Mouse (Mus musculus): ENCODE results near the gene Pcdh9. TPM values are rescaled to one million over a fixed set of nuclear protein-coding genes. Genes with fewer than 3 reads are reported as not detected.

Gene Pcdh9
- polyA plus RNA-seq, 1 experiment: 71.3 TPM

- no peaks in the 10 kb centered on the region for H3K27me3 ChIP-seq (ENCODE audit: control insufficient read depth, insufficient read depth, low read length)
- 33% methylated on average over 3 of the region's 3 CpGs for WGBS
- DNase-seq: peak in 1 of 2 experiments; percentile 50
- H3K27ac ChIP-seq (ENCODE audit: insufficient read depth, low read length): no peak overlapping the region
- H3K4me1 ChIP-seq (ENCODE audit: control insufficient read depth, insufficient read depth, low read length): peaks cover 3% of the 10 kb centered on the region; the same call in 1 of the 2 replicates
- TF ChIP-seq POLR2A (IDR thresholded peaks at IDR 0.05; ENCODE audit: borderline replicate concordance, insufficient read depth, low read length): no peak
- H3K4me3 ChIP-seq (replicated peaks; ENCODE audit: insufficient read depth, low read depth, low read length): no peak overlapping the region
Observed at GRCm38 (mm10) chr14:93126993-93127392, 763.5 kb downstream of the Pcdh9 start.

- DNase-seq: no peak
- TF ChIP-seq CTCF (IDR thresholded peaks at IDR 0.05; ENCODE audit: borderline replicate concordance, insufficient read depth, low read depth, low read length): no peak
- H3K4me3 ChIP-seq (replicated peaks; ENCODE audit: insufficient read depth, low read depth, low read length): no peak overlapping the region
- 84% methylated on average over 2 of the region's 2 CpGs for WGBS
- H3K27ac ChIP-seq (ENCODE audit: insufficient read depth, low read length): no peak overlapping the region
- H3K27me3 ChIP-seq (ENCODE audit: control insufficient read depth, insufficient read depth, low read length): no peaks in the 10 kb centered on the region
- no peaks in the 10 kb centered on the region for H3K4me1 ChIP-seq (ENCODE audit: control insufficient read depth, insufficient read depth, low read length)
Observed at GRCm38 (mm10) chr14:93102755-93103154, 787.7 kb downstream of the Pcdh9 start.

GRCm38 (mm10) chr14:93095081-93095480, 795.4 kb downstream of the Pcdh9 start:
- Histone ChIP-seq H3K27me3 (ENCODE audit: control insufficient read depth, insufficient read depth, low read length) (no peaks in the 10 kb centered on the region), H3K4me3 (replicated peaks; ENCODE audit: insufficient read depth, low read depth, low read length) (no peak overlapping the region), H3K27ac (ENCODE audit: insufficient read depth, low read length) (no peak overlapping the region), H3K4me1 (ENCODE audit: control insufficient read depth, insufficient read depth, low read length) (no peaks in the 10 kb centered on the region)
- no peak for TF ChIP-seq POLR2A (IDR thresholded peaks at IDR 0.05; ENCODE audit: borderline replicate concordance, insufficient read depth, low read length)
- TF ChIP-seq CTCF (IDR thresholded peaks at IDR 0.05; ENCODE audit: borderline replicate concordance, insufficient read depth, low read depth, low read length): no peak
- DNase-seq: no peak
- WGBS: 59% methylated on average over 2 of the region's 2 CpGs

- Histone ChIP-seq H3K27me3 (ENCODE audit: control insufficient read depth, insufficient read depth, low read length) (no peaks in the 10 kb centered on the region), H3K4me3 (replicated peaks; ENCODE audit: insufficient read depth, low read depth, low read length) (no peak overlapping the region), H3K27ac (ENCODE audit: insufficient read depth, low read length) (no peak overlapping the region), H3K4me1 (ENCODE audit: control insufficient read depth, insufficient read depth, low read length) (no peaks in the 10 kb centered on the region)
- WGBS: 89% methylated on average over 4 of the region's 4 CpGs
- DNase-seq: no peak
- no peak for TF ChIP-seq POLR2A (IDR thresholded peaks at IDR 0.05; ENCODE audit: borderline replicate concordance, insufficient read depth, low read length)
- TF ChIP-seq CTCF (IDR thresholded peaks at IDR 0.05; ENCODE audit: borderline replicate concordance, insufficient read depth, low read depth, low read length): no peak
Observed at GRCm38 (mm10) chr14:93092806-93093205, 797.7 kb downstream of the Pcdh9 start.

DNA sequence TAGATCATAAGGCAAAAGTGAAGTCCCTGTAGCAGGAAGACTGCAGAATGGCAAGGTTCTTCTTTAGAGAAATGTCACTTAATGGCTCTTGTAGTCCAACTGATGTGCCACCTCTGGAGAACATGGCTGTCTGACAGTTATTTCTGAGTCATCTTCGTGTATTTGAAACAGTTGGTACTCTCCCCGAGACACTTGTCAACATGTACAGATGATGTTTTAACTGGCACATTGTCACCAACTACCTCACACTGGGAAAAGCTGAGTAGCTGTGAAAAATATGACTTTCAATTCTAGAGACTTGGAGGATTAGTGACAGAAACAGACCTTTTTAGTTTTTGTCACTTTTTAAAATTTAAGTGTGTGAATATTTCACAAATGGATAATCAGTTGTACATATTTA, 804.8 kb downstream of the Pcdh9 start:
- H3K4me1 ChIP-seq (ENCODE audit: control insufficient read depth, insufficient read depth, low read length): no peaks in the 10 kb centered on the region
- no peaks in the 10 kb centered on the region for H3K27me3 ChIP-seq (ENCODE audit: control insufficient read depth, insufficient read depth, low read length)
- TF ChIP-seq POLR2A (IDR thresholded peaks at IDR 0.05; ENCODE audit: borderline replicate concordance, insufficient read depth, low read length): no peak
- TF ChIP-seq CTCF (IDR thresholded peaks at IDR 0.05; ENCODE audit: borderline replicate concordance, insufficient read depth, low read depth, low read length): no peak
- no peak overlapping the region for H3K27ac ChIP-seq (ENCODE audit: insufficient read depth, low read length)
- no peak for DNase-seq
- H3K4me3 ChIP-seq (replicated peaks; ENCODE audit: insufficient read depth, low read depth, low read length): no peak overlapping the region
- WGBS: 15% methylated on average over 2 of the region's 2 CpGs

DNA sequence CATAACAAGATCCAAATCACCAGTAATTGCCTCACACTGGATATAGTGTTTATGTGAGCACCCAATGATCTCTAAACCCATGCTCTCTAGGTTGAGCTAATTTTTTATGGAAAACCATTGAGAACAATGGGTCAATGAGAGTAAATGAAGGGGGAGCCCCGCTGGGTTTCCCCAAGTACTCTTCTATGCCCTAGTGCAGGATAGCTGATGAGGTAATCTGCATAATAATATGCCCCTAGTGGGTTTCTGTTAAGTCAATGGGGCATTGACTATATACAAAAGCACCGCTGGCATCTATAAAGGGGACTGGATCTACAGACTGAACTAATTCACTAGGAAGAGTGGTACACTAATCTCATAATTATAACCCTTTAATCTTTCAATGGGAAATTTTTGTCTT, 807.3 kb downstream of the Pcdh9 start:
- H3K4me1 ChIP-seq (ENCODE audit: control insufficient read depth, insufficient read depth, low read length): no peaks in the 10 kb centered on the region
- WGBS: 53% methylated on average over 2 of the region's 2 CpGs
- H3K27ac ChIP-seq (ENCODE audit: insufficient read depth, low read length): no peak overlapping the region
- TF ChIP-seq POLR2A (IDR thresholded peaks at IDR 0.05; ENCODE audit: borderline replicate concordance, insufficient read depth, low read length): no peak
- no peak for TF ChIP-seq CTCF (IDR thresholded peaks at IDR 0.05; ENCODE audit: borderline replicate concordance, insufficient read depth, low read depth, low read length)
- H3K4me3 ChIP-seq (replicated peaks; ENCODE audit: insufficient read depth, low read depth, low read length): no peak overlapping the region
- H3K27me3 ChIP-seq (ENCODE audit: control insufficient read depth, insufficient read depth, low read length): no peaks in the 10 kb centered on the region
- DNase-seq: no peak

GRCm38 (mm10) chr14:93080910-93081309, 809.6 kb downstream of the Pcdh9 start:
- TF ChIP-seq POLR2A (IDR thresholded peaks at IDR 0.05; ENCODE audit: borderline replicate concordance, insufficient read depth, low read length): no peak
- H3K27ac ChIP-seq (ENCODE audit: insufficient read depth, low read length): no peak overlapping the region
- H3K27me3 ChIP-seq (ENCODE audit: control insufficient read depth, insufficient read depth, low read length): no peaks in the 10 kb centered on the region
- DNase-seq: no peak
- H3K4me1 ChIP-seq (ENCODE audit: control insufficient read depth, insufficient read depth, low read length): no peaks in the 10 kb centered on the region
- no peak overlapping the region for H3K4me3 ChIP-seq (replicated peaks; ENCODE audit: insufficient read depth, low read depth, low read length)
- WGBS: 66% methylated on average over 2 of the region's 2 CpGs

DNA sequence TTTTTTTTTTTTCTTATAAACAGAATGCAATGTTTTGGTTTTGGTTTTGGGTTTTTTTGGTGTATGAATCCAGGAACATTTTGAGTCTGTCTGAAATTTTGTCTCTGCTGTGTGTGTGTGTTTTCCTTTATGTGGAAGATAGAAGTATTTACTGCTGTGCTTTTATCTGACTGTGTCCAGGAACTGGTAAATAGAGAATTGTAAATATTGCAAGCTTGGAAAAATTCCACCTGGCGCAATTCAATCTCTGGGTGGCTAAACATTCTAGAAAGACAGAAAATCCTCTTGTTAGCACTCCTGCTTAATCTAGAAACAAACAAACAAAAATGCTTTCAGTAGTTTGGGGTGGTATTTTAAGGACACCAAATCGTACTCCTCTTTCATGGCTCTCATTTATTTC, 814.7 kb downstream of the Pcdh9 start:
- DNase-seq: no peak
- TF ChIP-seq CTCF (IDR thresholded peaks at IDR 0.05; ENCODE audit: borderline replicate concordance, insufficient read depth, low read depth, low read length) (no peak), POLR2A (IDR thresholded peaks at IDR 0.05; ENCODE audit: borderline replicate concordance, insufficient read depth, low read length) (no peak)
- 83% methylated on average over 2 of the region's 2 CpGs for WGBS

DNA sequence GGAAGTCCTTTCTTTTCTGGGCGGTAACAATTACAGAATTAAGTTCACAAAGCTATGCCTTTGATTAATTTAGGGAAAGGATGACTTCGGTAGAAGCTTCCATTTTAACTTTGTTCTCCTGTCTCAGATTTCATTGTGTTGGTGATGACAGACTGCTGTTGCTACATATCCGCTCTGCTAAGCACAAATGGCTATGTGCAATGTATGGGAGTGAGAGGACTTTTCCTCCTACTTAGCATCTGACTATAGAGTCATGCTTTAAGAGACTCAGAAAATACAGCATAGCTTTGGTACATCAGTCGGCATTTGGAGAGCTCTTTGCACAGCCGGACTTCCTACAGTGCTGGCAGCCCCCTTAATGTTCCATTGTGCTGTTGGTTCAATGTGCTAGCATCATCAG, 818.1 kb downstream of the Pcdh9 start:
- no peak overlapping the region for H3K4me3 ChIP-seq (replicated peaks; ENCODE audit: insufficient read depth, low read depth, low read length)
- DNase-seq: no peak
- H3K4me1 ChIP-seq (ENCODE audit: control insufficient read depth, insufficient read depth, low read length): no peaks in the 10 kb centered on the region; the same call in 1 of the 2 replicates
- H3K27ac ChIP-seq (ENCODE audit: insufficient read depth, low read length): no peak overlapping the region
- no peaks in the 10 kb centered on the region for H3K27me3 ChIP-seq (ENCODE audit: control insufficient read depth, insufficient read depth, low read length)
- 78% methylated on average over 5 of the region's 5 CpGs for WGBS
- TF ChIP-seq CTCF (IDR thresholded peaks at IDR 0.05; ENCODE audit: borderline replicate concordance, insufficient read depth, low read depth, low read length): no peak
- no peak for TF ChIP-seq POLR2A (IDR thresholded peaks at IDR 0.05; ENCODE audit: borderline replicate concordance, insufficient read depth, low read length)

More for the DNA sequence above, 814.7 kb downstream of the Pcdh9 start:
- Histone ChIP-seq H3K27me3 (ENCODE audit: control insufficient read depth, insufficient read depth, low read length) (no peaks in the 10 kb centered on the region), H3K27ac (ENCODE audit: insufficient read depth, low read length) (no peak overlapping the region), H3K4me1 (ENCODE audit: control insufficient read depth, insufficient read depth, low read length) (no peaks in the 10 kb centered on the region), H3K4me3 (replicated peaks; ENCODE audit: insufficient read depth, low read depth, low read length) (no peak overlapping the region)

Data from cerebellum, adult 2 months (tissue).